Mouse (Mus musculus) hindlimb bud, embryonic 11.5 days (tissue): ENCODE measurements around the gene Gm38394.
"Not testable (repeated sequence)": the region's sequence is repeated elsewhere in the genome, so short reads cannot be mapped to it uniquely, and the experiment has no call there.

Experiments used
- DNase-seq: peaks from one replicate; pipeline ENCODE4 v3.0.0-alpha.2; 2012; ENCODE audit warnings: low read depth, low spot score; ENCODE audit errors: extremely low spot score

Gene Gm38394

GRCm38 (mm10) chr1:133661203-133661933, at the start of gene Gm38394:
Gm38394 (minus strand) TSS chr1:133661318.
- DNase-seq: peak; percentile 90

DNA sequence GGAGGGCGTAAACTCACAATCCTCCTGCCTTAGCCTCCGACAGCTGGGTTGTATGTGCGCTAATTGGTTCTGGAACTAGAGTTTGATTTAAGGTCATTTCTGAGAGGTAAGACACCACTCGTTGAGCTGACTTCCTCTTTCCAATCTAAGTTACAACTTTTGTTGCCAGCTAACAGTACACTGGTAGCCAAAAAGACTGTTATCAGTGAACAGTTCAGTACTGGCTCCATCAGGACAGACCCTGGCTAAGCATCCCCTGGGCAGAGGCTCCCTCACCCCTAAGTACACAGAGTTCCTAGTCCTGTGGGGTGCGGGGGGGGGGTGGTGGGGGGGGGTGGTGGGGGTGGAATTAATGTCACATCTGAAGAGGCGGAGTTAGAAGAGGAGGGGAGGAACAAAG, 49.8 kb upstream of the Gm38394 start:
- no peak for DNase-seq

- DNase-seq: no peak
Measured at GRCm38 (mm10) chr1:133709292-133709691, 48.2 kb upstream of the Gm38394 start.

GRCm38 (mm10) chr1:133701824-133702223, 40.7 kb upstream of the Gm38394 start:
- not testable (repeated sequence) for DNase-seq

GRCm38 (mm10) chr1:133697935-133698620, 37.0 kb upstream of the Gm38394 start:
- no peak for DNase-seq

DNA sequence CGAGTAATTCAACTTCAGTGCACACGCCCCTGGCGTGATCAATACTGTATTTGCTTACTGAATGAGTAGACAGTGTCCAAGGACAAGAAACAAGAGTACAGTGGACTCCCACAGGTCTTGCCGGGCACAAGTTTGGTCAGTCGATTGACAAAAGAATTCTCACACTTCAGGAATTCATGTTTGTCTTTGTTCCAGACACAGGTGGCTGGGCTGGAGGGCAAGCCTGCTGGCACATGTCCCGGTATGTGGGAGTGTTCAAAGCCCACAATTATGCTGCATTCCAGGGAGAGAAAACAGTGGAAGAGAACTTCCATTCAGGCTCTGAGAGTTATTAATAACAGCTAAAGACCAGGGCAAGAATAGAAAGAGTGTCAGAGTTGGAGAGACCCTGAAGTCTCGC, 34.8 kb upstream of the Gm38394 start:
- DNase-seq: no peak

DNA sequence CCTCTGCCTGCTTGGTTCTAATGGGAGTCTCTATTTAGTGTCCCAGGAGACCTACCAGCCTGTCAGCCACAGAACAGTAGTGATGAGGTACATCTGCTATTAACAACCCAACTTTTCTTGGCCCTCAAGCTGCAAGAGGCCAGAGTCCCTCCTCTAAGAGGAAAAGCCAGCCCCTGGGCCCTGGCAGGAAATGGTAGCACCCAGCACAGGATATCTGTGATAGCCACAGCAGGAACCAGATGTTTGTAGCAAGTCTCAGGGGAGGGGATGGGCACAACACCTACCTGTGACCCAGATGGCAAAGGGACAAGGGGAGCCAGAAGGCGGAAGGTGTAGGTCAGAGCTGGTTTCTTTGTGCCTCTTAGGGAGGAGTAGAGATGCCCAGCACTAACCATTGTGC, 33.8 kb upstream of the Gm38394 start:
- DNase-seq: no peak

GRCm38 (mm10) chr1:133694301-133694700, 33.2 kb upstream of the Gm38394 start:
- no peak for DNase-seq

GRCm38 (mm10) chr1:133693536-133694114, 32.5 kb upstream of the Gm38394 start:
- no peak for DNase-seq

- no peak for DNase-seq
Measured at GRCm38 (mm10) chr1:133692195-133692594, 31.1 kb upstream of the Gm38394 start.

GRCm38 (mm10) chr1:133691046-133691445, 29.9 kb upstream of the Gm38394 start:
- DNase-seq: no peak

DNA sequence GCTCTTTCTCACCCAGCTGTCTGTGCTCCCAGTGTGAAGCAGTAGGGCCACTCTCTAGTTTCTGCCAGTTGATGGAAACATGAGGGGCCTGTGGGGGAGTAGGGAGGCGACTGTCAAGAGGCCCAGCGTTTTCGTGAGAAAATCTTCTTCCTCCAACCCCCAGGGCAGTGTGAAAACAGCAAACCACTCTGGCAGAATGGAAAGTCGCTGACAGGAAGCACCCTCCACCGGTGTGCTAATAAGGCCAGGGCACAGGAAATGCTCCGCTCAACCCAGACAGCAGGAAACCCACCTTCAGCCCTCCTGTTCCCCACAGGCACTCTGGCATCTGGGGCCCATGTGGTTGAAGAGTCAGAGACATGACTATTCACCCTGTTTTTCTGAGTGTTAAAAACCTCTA, 28.8 kb upstream of the Gm38394 start, which contains the start of gene Lax1:
Gene Lax1, minus strand, starts transcription at position 212 of the 400 bp plus-strand sequence.
- no peak for DNase-seq

GRCm38 (mm10) chr1:133688301-133688700, 27.2 kb upstream of the Gm38394 start:
- no peak for DNase-seq

- DNase-seq: no peak
Measured at GRCm38 (mm10) chr1:133685749-133686519, 24.8 kb upstream of the Gm38394 start.

DNA sequence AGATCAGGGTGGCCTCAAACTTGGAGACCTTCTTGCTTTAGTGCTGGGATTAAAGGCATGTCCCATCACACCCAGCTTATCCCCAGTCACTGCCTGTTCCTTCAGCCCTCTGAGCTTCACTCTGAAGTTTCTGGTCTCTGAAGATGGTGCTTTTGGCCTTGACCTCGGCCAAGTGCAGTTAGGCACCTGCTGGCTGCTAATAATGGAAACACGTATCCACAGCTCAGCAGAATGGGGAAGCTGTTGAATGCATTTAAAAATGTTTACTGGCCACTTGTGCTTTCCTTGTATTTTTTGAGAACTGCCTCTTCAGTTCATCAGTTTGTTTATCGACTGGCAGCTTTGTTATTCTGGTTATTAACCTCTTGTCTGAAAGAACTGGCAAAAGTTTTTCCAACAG, 10.7 kb upstream of the Gm38394 start:
- no peak for DNase-seq

- no peak for DNase-seq
Measured at GRCm38 (mm10) chr1:133671266-133671665, 10.1 kb upstream of the Gm38394 start.

- DNase-seq: no peak
Measured at GRCm38 (mm10) chr1:133670776-133671175, 9.7 kb upstream of the Gm38394 start.

DNA sequence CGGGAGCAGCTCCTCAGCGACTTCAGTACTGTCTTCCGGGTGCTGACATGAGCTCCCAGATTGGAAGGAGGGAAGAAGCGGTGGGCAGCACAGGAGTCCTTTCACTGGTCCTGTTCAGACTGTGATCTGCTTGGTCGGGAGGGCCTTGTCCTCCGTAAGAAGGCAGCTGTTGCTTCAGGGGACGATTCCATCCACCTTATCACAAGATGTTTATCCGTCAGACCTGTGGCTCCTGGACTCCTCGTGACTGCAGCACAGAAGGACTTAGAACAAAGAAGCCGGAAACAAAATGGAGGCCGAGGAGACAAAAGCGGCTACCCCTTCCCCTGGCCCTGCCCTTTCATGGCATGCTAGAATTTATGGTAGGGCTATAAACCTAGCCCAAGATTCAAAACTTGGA, 9.1 kb upstream of the Gm38394 start:
- no peak for DNase-seq

DNA sequence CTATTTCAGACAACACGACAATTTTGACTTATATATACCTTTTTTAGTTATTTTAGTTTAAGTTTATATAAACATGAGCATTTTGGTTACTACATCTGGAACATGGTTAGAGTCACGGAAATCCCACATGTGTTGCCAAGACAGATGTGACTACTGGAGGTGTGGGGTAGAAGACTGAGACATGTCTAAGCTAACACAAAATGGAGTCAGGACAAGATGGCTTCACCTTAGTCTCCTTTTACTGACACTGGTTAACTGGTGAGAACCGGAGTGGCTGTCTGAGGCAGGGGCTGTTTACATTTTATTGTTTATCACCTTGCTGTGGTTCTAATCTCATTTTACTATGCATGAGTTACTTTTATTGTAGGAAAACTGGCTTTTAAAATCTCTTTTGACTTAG, 7.5 kb upstream of the Gm38394 start:
- no peak for DNase-seq

- DNase-seq: no peak
Measured at GRCm38 (mm10) chr1:133667721-133668120, 6.6 kb upstream of the Gm38394 start.

GRCm38 (mm10) chr1:133665713-133666112, 4.6 kb upstream of the Gm38394 start:
- not testable (repeated sequence) for DNase-seq
